Mouse (Mus musculus) forebrain, embryonic 15.5 days (tissue): ENCODE results near the gene Zswim8. TPM values are rescaled to one million over a fixed set of nuclear protein-coding genes. Genes with fewer than 3 reads are reported as not detected.

Experiments used
- ATAC-seq: fragments of 200-750 bp; cut with Nextera tagmentation; replicated peaks from 2 replicates; pipeline ENCODE4 v1.8.0; 2017; ENCODE audit warnings: mild to moderate bottlenecking, moderate TSS enrichment, moderate library complexity
- H3K27ac ChIP-seq: fragments of 300-500 bp; sonication (generic); replicated peaks from 2 replicates; pipeline ENCODE4 v1.5.1; 2015; ENCODE audit warnings: mild to moderate bottlenecking, inconsistent platforms
- H3K27me3 ChIP-seq: fragments of 300-500 bp; sonication (generic); 2 replicates; pipeline ENCODE4 v1.6.1; 2015; ENCODE audit warnings: inconsistent platforms
- H3K36me3 ChIP-seq: fragments of 300-500 bp; sonication (generic); 2 replicates; pipeline ENCODE4 v1.6.1; 2015; ENCODE audit warnings: mild to moderate bottlenecking, inconsistent platforms
- H3K4me1 ChIP-seq: fragments of 300-500 bp; sonication (generic); 2 replicates; pipeline ENCODE4 v1.6.1; 2015; ENCODE audit warnings: inconsistent platforms
- H3K4me2 ChIP-seq: fragments of 300-500 bp; sonication (generic); replicated peaks from 2 replicates; pipeline ENCODE4 v1.6.1; 2015; ENCODE audit warnings: mild to moderate bottlenecking, inconsistent platforms
- H3K4me3 ChIP-seq: fragments of 300-500 bp; sonication (generic); 2 replicates; pipeline ENCODE4 v1.5.1; 2015; ENCODE audit warnings: mild to moderate bottlenecking, inconsistent platforms
- H3K9ac ChIP-seq: fragments of 300-500 bp; sonication (generic); replicated peaks from 2 replicates; pipeline ENCODE4 v1.6.1; 2015; ENCODE audit warnings: mild to moderate bottlenecking, inconsistent platforms
- H3K9me3 ChIP-seq: fragments of 300-500 bp; sonication (generic); 2 replicates; pipeline ENCODE4 v1.6.1; 2016; ENCODE audit warnings: inconsistent platforms
- WGBS: fragments of 180-500 bp; shearing (Covaris S2); methylation state at CpG from one replicate; pipeline ENCODE4 v1.1.7; 2015; ENCODE audit warnings: mixed read lengths; 5-methylcytosine and 5-hydroxymethylcytosine counted together
- polyA plus RNA-seq: library from polyadenylated mRNA; unstranded; fragments of >200 nt; fragmentation: Nextera tagmentation; extraction: Ambion mirVana; gene quantifications from 2 replicates; pipeline ENCODE4 v1.2.1, GENCODE M21; 2015

Zswim8 gene
- 46.1 and 47.1 TPM in 2 replicates for polyA plus RNA-seq

DNA sequence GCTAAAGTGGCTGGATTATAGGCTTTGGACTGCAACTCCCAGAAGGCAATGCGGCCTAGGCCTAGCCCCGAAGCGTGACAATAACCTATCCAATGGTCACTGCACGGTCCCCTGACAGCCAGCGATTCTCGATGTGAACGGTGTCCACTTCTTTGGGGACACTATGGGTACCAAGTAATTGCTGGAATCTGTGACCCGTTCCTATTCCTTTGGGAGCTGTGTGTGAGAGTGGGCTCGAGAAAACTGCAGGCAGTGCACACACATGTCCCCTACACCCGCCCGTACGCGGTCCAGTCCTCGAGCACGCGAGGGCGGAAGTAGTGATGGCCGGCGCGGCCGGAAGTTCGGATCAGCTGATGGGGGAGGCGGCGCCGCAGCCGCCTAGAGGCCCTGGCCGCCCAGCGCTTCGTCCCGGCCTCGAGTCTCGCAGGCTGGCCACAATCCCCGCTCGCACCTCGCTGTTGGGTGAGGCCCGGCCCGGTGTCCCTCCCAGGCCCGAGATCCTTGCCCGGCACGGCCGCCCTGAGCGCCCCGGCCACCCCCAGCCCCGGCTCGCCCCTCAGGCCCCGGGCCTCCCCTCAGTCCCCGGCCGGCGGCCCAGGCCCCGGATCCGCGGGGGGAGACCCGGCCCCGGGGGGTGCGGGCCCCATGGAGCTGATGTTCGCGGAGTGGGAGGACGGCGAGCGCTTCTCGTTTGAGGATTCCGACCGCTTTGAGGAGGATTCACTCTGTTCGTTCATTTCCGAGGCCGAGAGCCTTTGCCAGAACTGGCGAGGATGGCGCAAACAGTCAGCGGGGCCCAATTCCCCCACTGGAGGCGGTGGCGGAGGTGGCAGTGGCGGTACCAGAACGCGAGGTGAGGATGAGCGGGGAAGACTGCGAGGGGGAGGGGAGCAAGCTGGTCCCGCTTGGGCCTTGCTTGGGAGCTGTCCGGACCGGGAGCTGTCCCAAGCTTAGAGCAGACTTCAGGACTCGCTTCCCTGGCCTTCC lies at the start of gene Zswim8:
Gene Zswim8, plus strand, starts transcription at position 352 of the 990 bp plus-strand sequence.
- Histone ChIP-seq H3K27me3 (no peaks in the 10 kb centered on the region), H3K9me3 (no peaks in the 10 kb centered on the region), H3K4me3 (peak within 1 kb of the TSS; percentile 58), H3K27ac (peak within 1 kb of the TSS; percentile 93), H3K4me1 (peaks cover 35% of the 10 kb centered on the region), H3K36me3 (peaks cover 34% of the 10 kb centered on the region), H3K4me2 (peak within 1 kb of the TSS; percentile 69), H3K9ac (peak within 1 kb of the TSS; percentile 77)
- WGBS: under 1% methylated on average over 80 of the region's 80 CpGs
- ATAC-seq: peak; percentile 93

DNA sequence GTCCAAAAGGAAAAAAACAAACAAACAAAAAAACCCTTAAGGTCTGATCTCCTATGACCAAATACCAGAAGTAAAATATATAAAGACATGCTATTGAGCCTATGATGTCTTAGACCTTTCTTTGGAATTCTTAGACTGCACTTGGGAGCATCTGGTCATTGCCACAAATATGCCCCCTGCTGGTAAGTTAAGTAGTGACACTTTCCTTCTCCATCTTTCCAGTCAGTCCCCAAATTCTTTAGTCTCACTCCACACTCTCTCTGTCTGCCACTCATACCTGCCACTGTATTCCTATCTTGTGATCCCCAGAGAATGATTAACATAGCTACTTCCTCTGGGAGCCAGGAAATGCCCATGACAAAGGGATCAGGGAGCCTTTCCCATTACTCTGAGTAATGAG lies 49.0 kb upstream of the Zswim8 start:
- Histone ChIP-seq H3K9ac (no peak overlapping the region), H3K27ac (no peak overlapping the region), H3K4me3 (no peak overlapping the region), H3K36me3 (no peaks in the 10 kb centered on the region), H3K27me3 (0 out of 2 replicates have a peak, but pooled peaks cover 5% of the 10 kb centered on the region), H3K9me3 (no peaks in the 10 kb centered on the region), H3K4me2 (no peak overlapping the region), H3K4me1 (peaks cover 11% of the 10 kb centered on the region)
- ATAC-seq: no peak

DNA sequence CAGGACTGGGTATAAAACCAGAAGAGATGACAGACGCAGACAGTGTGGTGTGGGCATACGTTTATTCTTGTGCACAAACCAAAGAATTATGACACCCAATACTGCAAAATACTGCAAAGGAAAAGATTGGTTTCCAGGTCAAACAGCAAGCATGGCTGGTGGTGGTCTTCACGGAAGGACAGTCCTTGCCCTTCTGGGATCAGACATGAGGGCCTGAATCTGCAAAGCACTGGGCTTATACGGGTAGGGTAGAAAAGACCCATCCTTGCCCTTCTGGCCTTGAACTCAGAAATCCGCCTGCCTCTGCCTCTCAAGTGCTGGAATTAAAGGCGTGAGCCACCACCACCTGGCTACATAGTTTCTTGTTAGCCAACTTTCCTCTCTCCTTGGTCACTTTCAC lies 48.5 kb upstream of the Zswim8 start:
- Histone ChIP-seq H3K9ac (no peak overlapping the region), H3K36me3 (no peaks in the 10 kb centered on the region), H3K9me3 (no peaks in the 10 kb centered on the region), H3K27me3 (0 out of 2 replicates have a peak, but pooled peaks cover 5% of the 10 kb centered on the region), H3K4me1 (peaks cover 11% of the 10 kb centered on the region), H3K4me3 (no peak overlapping the region), H3K27ac (no peak overlapping the region), H3K4me2 (no peak overlapping the region)
- 90% methylated on average over 6 of the region's 6 CpGs for WGBS
- no peak for ATAC-seq

DNA sequence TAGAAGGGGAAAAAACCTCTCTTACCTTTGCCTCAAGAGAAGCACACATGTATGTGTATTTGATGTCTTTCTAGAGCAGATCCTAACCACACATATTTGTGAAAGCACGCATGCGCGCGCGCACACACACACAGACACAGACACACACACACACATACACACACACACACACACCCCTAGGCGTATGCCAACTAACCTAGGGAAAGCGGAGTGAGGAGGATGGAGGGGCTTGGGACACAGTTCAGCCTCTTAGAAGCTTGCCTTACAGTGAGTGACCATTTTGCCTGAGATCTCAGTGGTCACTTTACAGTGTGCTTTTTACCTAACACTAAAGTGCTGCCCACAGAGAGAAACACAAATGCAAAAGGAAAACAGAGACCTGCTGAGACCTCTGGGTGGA lies 47.7 kb upstream of the Zswim8 start:
- Histone ChIP-seq H3K27ac (no peak overlapping the region), H3K9ac (no peak overlapping the region), H3K27me3 (0 out of 2 replicates have a peak, but pooled peaks cover 5% of the 10 kb centered on the region), H3K4me1 (peaks cover 11% of the 10 kb centered on the region), H3K4me2 (no peak overlapping the region), H3K4me3 (no peak overlapping the region), H3K36me3 (no peaks in the 10 kb centered on the region), H3K9me3 (no peaks in the 10 kb centered on the region)
- 97% methylated on average over 7 of the region's 7 CpGs for WGBS
- ATAC-seq: no peak

DNA sequence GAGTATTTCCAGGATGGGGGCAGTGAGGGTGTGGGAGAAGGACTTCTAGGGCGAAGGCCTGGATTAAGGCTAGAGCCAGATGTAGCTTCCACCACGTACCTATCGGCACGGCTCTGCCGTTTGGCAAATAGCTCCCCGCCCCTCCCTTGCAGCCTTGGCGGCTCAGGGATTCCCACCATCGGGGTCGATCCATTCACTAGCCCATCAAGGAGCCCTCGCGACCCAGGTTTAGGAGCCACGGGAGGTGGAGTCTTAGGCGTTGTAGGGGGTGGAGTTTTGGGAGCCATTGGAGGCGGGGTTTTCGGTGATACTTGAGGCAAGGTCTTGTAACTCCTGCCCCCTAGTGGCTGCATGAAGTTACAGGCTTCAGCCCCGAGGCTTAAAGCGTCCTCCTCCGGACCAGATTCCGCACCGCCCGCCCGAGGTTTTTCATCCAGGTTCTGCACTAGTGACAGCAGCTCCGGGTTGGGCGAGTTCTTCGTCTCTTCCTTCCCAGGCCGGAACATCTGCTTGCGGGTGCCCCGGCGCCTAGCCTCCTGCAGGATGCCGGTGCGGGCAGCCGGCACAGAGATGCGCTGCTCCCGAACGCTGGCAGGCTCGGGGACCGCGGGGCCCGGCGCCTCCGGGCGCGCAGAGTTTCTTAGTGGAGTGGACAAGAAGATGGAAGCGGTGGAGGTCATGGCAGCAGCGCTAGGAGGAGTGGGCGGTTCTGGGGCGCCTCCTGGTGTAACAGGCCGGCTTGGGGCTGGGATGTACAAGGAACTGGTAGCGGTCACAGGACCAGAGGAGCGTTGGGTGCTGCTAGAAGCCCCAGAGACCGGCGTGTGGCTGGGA lies 46.3 kb upstream of the Zswim8 start:
- 1% methylated on average over 52 of the region's 52 CpGs for WGBS
- Histone ChIP-seq H3K27me3 (0 out of 2 replicates have a peak, but pooled peaks cover 8% of the 10 kb centered on the region), H3K9me3 (no peaks in the 10 kb centered on the region), H3K27ac (peak overlapping the region; percentile 64), H3K4me3 (peak overlapping the region; percentile 52), H3K4me2 (peak overlapping the region; percentile 69), H3K9ac (peak overlapping the region; percentile 60), H3K36me3 (no peaks in the 10 kb centered on the region), H3K4me1 (peaks cover 11% of the 10 kb centered on the region)
- peak; percentile 88 for ATAC-seq

DNA sequence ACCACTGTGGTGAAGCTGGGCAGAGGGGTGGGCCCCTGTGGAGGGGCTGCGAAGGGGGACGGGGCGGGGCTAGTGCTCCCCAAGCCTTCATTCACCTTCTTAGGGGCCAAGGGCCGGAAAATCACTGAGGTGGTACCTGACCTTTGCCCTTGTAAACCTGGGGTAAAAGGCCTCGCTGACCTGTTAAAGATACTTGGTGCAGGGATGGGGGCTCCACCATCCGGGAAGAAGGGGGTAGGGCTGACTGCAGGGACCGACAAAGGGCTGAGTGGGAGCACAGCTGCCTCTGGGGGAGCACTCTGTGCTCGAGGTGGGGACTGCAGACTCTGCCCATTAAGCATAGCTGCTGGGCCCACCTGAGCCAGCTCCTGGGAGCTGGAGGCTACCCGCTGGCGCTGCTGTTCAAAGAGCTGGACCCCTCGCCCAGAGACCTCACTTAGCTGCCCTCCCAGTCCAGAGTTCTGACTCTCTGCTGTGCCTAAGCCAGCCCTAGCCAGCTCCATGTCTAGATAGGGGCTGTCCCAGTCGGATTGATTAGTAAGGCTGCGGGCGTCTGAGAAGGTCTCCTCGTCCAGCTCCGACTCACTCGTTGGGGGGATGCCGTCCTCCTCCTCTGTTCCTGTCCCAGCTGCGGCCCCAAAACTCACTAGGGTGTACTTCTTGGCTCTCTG lies 45.6 kb upstream of the Zswim8 start:
- ATAC-seq: peak; percentile 21; the same call in 1 of the 2 replicates

DNA sequence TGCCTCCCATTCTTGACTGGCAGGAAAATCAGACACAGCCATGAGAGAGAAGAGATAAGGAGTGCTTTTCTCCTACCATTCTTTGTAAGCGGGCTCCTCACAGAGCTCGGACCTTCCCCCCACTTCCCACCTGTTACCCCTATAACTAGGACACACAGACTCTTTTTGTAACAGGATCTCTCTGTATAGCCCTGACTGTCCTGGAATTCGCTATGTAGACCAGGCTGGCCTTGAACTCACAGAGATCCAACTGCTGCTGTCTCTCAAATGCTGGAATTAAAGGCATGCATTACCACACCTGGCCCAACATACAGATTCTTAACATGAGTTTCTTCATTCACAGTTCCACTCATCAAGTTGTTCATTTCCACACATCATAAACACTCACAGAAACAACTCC lies 44.6 kb upstream of the Zswim8 start:
- no peak overlapping the region for H3K9ac ChIP-seq
- no peak overlapping the region for H3K27ac ChIP-seq
- 0 out of 2 replicates have a peak, but pooled peaks cover 8% of the 10 kb centered on the region for H3K27me3 ChIP-seq
- H3K9me3 ChIP-seq: no peaks in the 10 kb centered on the region
- no peaks in the 10 kb centered on the region for H3K36me3 ChIP-seq
- no peak overlapping the region for H3K4me2 ChIP-seq
- WGBS: 92% methylated on average over 3 of the region's 3 CpGs
- H3K4me1 ChIP-seq: peaks cover 11% of the 10 kb centered on the region
- no peak for ATAC-seq
- no peak overlapping the region for H3K4me3 ChIP-seq

More for the DNA sequence above, 45.6 kb upstream of the Zswim8 start:
- Histone ChIP-seq H3K27me3 (0 out of 2 replicates have a peak, but pooled peaks cover 8% of the 10 kb centered on the region), H3K4me3 (peak overlapping the region; percentile 52), H3K4me1 (peaks cover 11% of the 10 kb centered on the region), H3K36me3 (no peaks in the 10 kb centered on the region), H3K27ac (peak overlapping the region; percentile 64), H3K9me3 (no peaks in the 10 kb centered on the region), H3K9ac (peak overlapping the region; percentile 60), H3K4me2 (peak overlapping the region; percentile 69)
- 8% methylated on average over 19 of the region's 19 CpGs for WGBS

DNA sequence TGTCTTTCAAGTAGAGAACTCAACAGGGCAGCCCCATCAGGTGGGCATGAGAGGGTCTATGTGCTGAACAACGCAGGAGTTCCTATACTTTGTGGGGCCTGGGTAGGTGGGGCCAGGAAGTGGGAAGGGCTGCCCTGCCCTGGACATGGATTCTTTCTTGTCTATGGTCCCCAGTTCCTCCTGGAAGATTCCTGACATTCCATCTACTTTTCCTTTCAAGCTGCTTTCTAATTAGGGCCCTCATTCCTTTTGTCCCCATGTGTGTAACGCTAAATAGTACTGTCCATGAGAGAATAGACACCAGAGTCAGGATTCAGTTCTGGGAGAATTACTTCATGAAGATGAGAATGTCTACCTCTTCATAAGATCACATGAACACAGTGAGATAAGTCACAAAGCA lies 43.8 kb upstream of the Zswim8 start:
- H3K4me1 ChIP-seq: peaks cover 11% of the 10 kb centered on the region
- 73% methylated on average over 2 of the region's 2 CpGs for WGBS
- H3K9me3 ChIP-seq: no peaks in the 10 kb centered on the region
- H3K4me2 ChIP-seq: no peak overlapping the region
- H3K27ac ChIP-seq: no peak overlapping the region
- 0 out of 2 replicates have a peak, but pooled peaks cover 8% of the 10 kb centered on the region for H3K27me3 ChIP-seq
- no peaks in the 10 kb centered on the region for H3K36me3 ChIP-seq
- ATAC-seq: no peak
- no peak overlapping the region for H3K9ac ChIP-seq
- H3K4me3 ChIP-seq: no peak overlapping the region

DNA sequence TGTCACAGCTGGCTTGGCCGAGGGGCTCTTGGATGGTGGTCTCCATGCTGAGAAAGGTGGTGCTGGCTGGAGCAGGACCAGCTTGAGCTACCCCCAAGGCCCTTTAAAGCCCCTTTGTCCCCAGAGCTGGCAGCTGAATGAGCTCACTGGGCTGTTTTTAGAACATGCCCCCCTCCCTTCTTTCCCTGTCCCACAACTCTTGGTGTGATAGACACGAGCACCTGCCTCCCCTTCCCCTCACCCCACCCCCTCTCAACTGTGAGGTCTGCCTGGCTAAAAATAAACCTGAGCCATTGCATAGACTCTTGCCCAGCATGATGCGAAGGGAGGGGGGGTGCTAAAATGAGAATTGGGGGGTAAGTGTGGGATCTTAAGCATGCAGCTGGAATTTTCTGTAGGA lies 42.9 kb upstream of the Zswim8 start:
- WGBS: 40% methylated on average over 3 of the region's 3 CpGs
- ATAC-seq: no peak

DNA sequence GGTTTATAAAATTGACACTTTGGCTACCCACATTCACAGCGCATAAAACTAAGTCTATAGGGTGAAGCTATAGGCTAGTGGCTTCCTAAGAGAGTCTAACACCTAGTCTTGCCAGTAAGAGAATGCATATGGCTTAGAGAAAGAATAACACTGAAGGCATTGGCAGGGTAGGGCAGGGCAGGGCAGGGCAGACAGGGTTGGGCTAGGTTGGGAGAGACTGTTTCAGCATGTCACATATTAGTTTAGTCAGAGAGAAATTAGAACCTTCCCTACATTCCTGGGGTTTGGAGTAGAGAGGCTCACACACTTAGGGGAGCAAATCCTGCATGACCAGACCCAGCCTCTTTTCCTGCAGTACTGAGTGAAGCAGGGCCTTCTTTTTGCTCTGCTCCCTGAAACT lies 39.9 kb upstream of the Zswim8 start:
- H3K27ac ChIP-seq: no peak overlapping the region
- H3K4me2 ChIP-seq: no peak overlapping the region
- peaks cover 8% of the 10 kb centered on the region; the same call in 1 of the 2 replicates for H3K27me3 ChIP-seq
- H3K36me3 ChIP-seq: no peaks in the 10 kb centered on the region
- no peak for ATAC-seq
- no peak overlapping the region for H3K4me3 ChIP-seq
- WGBS: 67% methylated on average over 1 of the region's 1 CpGs
- H3K9ac ChIP-seq: no peak overlapping the region
- no peaks in the 10 kb centered on the region for H3K4me1 ChIP-seq
- no peaks in the 10 kb centered on the region for H3K9me3 ChIP-seq

More for the DNA sequence above, 42.9 kb upstream of the Zswim8 start:
- H3K9me3 ChIP-seq: no peaks in the 10 kb centered on the region
- H3K9ac ChIP-seq: no peak overlapping the region
- H3K4me2 ChIP-seq: no peak overlapping the region
- no peak overlapping the region for H3K27ac ChIP-seq
- 0 out of 2 replicates have a peak, but pooled peaks cover 8% of the 10 kb centered on the region for H3K27me3 ChIP-seq
- peaks cover 11% of the 10 kb centered on the region for H3K4me1 ChIP-seq
- H3K4me3 ChIP-seq: no peak overlapping the region
- H3K36me3 ChIP-seq: no peaks in the 10 kb centered on the region

DNA sequence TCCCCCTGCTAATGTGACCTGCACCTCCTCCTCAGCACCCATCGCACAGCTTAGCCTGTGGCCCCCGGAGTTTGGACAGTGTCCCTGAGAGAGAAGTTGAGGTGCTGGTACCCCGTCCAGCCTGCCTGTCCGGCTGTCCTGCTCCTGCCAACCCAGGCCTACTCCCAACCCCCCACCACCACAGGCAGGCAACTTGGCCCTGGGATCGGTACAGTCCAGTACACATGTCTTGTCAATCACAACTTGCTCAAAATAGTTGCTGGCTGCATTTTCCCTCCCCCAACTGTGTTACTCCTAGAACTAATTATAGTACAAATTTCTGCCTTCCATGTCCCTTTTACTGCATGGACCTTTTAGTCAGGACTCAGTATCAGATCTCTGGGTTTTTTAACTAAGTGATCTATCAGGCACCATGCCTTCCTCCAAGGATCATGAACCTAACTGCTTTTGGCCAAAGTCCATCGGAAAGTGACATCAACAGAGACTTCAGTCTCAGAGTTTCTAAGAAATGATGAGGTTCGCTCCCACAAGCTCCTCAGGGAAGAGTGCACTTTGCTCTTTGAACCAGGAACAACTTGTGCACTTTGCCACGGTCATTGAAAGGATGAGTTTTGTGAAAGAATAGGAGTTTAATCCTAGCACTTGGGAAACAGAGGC lies 39.1 kb upstream of the Zswim8 start, which contains the start of gene Synpo2l:
Gene Synpo2l, minus strand, starts transcription at position 201 of the 657 bp plus-strand sequence.
- H3K27me3 ChIP-seq: peaks cover 3% of the 10 kb centered on the region; the same call in 1 of the 2 replicates
- no peak within 1 kb of the TSS for H3K27ac ChIP-seq
- H3K9me3 ChIP-seq: no peaks in the 10 kb centered on the region
- no peak for ATAC-seq
- H3K9ac ChIP-seq: no peak within 1 kb of the TSS
- H3K4me1 ChIP-seq: 0 out of 2 replicates have a peak, but pooled peaks cover under 1% of the 10 kb centered on the region
- WGBS: 79% methylated on average over 8 of the region's 8 CpGs
- H3K4me3 ChIP-seq: no peak within 1 kb of the TSS
- no peak within 1 kb of the TSS for H3K4me2 ChIP-seq
- no peaks in the 10 kb centered on the region for H3K36me3 ChIP-seq
